Mouse (Mus musculus) lung, postnatal 25 days (tissue): Measurements from ENCODE around the gene Gm1110.
"Not testable (repeated sequence)": the region's sequence is repeated elsewhere in the genome, so short reads cannot be mapped to it uniquely, and the experiment has no call there.

Source experiments
- DNase-seq: peaks from one replicate; pipeline ENCODE4 v3.0.0; 2022; ENCODE audit warnings: low spot score

Gm1110 gene

DNA sequence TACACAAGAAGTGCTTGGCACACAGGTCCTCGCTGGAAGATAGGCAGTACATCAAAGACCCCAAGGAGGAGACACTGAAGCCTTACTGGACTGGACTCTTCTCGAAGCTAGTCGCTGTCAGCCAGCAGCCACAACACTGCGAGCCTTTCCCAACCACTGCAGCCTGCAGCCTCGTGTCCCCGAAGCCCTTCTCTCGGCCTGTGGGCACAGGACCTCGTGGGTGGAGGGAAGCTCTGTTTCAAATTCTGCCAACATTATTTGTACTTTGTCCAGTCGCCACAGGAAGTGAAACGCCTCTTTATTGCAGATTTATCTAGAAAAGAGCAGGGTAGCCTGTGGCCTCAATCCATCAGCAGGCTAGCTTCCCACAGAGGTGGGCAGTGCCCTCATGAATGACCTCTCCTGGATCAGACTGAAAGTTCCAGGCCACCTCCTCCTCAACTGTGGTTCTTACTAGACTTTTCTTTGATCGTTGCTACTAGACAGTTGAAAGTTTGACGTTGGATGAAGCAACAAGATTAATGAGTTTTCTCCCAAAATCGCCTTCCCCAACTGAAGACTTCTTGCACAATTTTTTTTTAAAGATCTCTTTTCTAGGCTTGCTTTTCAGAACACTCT is at the start of gene Gm1110:
Gm1110 (minus strand) TSS at position 203 of the 618 bp plus-strand sequence.
- no peak for DNase-seq

DNA sequence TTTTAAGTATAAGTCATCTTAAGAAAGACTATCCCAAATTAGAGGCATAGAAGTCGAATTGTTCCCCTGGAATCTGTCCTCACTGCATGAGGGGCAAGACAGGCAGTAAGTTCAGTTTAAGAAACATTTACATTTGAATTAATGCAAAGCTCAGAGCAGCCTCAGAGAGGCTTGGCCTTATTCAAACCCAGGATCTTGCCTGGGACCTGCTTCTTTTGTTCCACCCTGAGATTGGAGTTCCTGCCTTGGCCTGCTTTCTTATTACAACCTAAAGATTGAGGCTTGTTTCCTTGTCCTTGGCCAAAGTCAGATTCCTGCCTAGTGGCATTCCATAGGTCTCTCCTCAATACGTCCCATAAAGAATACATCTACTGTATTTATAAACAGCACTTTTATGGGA is 24.9 kb upstream of the Gm1110 start:
- no peak for DNase-seq

DNA sequence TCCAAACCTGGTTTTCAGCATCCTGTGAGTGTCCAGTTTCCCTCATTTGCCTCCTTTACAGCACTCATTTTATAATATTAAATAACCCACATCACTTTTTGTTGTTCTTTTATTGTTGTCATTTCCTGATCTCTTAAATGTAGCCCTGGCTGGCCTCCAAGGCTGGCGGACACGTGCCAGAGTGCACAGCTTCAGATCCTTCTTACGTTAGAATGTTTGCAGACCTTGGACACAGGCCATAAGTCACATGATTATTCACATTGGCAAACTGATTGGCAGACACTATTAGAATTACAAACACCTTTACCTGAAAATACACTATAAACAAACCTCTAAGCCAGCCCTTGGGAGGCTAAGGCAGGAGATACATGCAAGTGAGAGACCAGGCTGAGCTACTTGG is 1.2 kb upstream of the Gm1110 start:
- peak; percentile 48 for DNase-seq

DNA sequence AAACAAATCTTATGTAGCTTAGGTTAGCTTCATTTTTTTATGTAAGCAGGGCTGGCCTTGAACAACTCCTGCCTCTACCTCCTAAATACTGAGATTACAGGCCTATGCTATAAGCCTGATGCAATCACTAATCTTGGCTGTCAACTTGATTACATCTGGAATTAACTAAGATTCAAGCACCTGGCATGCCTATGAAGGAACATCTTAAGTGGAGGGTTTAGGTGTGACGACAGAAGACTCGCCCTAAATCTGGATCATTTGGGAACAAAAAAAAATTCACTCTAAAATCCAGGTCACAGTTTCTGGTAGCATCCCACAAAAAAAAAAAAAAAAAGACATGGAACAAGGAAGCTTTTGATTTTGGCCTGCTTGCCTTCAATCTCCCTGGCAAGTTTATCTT is 3.1 kb downstream of the Gm1110 start:
- DNase-seq, result no peak

DNA sequence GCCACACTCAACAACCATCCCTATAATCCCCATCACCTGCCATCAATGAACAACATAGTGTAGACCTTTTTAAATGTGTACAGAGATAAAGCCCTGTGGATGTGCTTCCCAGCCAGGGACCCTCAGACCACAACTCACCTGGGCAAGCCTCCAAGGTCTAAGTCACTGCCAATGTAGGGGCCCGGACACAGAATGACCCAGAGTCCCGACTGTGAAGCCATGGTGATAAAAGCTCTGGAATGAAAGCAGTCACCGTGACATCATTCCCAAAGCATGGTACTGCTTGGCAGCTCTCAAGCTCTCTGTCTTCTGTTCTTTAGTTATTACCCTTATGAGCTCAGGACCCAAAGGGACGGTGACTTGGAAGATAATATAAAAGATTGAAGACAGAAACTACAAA is 9.8 kb downstream of the Gm1110 start:
- no peak for DNase-seq

DNA sequence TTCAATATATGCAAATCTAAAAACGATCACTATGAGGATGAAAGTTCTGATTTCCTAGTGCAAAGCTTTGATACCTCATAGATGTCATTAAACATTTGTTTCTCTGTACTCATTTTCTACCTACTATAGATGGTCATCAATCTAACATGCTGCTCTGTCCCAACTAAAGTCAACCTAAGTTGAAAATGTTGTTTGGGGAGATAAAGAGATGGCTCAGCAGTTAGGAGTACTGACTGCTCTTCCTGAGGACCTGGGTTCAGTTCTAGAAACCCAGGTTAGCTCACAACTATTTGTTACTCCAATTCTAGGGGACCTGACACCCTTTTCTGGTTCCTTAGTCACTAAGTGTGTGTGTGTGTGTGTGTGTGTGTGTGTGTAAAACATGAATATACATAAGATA is 11.7 kb downstream of the Gm1110 start:
- DNase-seq, result no peak

DNA sequence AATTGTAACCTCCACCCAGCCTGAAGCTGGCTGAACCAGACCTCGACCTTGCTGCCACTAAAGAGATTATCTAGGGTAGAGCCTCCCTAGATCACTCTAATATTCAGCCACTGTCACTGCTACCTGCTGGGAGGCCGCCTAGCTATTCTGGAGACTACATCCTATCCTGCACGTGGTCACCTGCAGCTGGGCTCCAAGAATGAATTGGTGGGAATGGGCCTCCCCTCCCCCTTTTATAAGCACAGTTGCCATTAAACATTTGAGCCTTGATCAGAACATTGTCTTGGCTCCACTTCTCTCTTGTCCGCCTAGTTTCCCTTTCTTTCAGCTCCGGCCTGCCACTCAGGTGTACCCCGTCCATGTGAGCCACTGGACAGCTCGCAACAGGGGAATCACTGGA is 53.1 kb downstream of the Gm1110 start:
- not testable (repeated sequence) for DNase-seq

DNA sequence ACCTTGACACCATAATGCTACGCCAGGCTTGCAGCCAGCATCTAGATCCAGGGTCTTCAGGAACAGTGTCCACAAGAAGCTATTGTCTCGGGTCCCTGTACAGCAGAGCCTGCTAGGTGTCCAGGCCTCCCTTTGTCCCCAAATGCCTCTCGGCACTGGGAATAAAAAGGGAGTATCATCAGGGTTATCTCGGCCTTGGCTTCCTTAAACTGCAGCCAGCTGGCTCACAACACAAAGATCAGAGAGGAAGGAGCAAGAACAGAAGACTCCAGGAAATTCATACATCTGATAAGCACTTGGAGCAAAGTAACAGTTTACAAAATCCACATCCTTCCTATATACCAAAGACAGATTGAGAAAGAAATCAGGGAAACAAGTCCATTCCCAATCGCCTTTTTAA is 62.2 kb downstream of the Gm1110 start, which contains the start of gene Glb1l3:
Glb1l3 (minus strand) TSS at position 140 of the 400 bp plus-strand sequence.
- DNase-seq, result peak; percentile 77

DNA sequence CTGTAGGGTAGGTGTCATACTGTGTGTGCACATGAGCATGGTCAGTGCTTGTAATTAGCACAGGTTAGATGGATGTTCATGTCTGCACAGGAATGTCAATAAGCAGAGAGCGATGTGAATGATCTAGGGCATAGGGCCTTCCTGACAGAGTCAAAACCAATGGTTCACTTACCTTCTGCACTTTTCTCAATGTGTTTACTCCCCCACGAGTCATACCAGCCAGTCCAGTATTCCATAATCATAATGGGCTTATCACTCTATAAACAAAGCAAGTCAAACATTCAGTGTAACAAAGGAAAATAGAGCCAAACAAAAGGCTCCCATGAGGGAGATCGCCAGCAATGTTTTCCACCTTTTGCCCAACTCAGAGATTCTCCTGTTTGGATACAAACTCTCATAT is 91.8 kb downstream of the Gm1110 start:
- DNase-seq, result peak; percentile 1
